Mouse (Mus musculus): ENCODE data around the gene Slbp.
A peak's percentile ranks its signal among the peaks of the same experiment; 100 is the strongest.

Gene Slbp

GRCm38 (mm10) chr5:33681611-33682388 lies 29.4 kb upstream of the Slbp start:
- DNase-seq (ENCODE audit: low spot score in 2 of 2), result no peak

GRCm38 (mm10) chr5:33681044-33681443 lies 28.7 kb upstream of the Slbp start:
- DNase-seq (ENCODE audit: low spot score in 2 of 2), result no peak

- no peak for DNase-seq (ENCODE audit: low spot score in 2 of 2)
Observed at GRCm38 (mm10) chr5:33678244-33678643, 25.9 kb upstream of the Slbp start.

- peak; percentile 65 to 71 for DNase-seq (ENCODE audit: low spot score in 2 of 2)
Observed at GRCm38 (mm10) chr5:33675964-33676363, 23.6 kb upstream of the Slbp start.

GRCm38 (mm10) chr5:33674439-33674838 lies 22.1 kb upstream of the Slbp start:
- no peak for DNase-seq (ENCODE audit: low spot score in 2 of 2)

GRCm38 (mm10) chr5:33671659-33672058 lies 19.3 kb upstream of the Slbp start:
- no peak for DNase-seq (ENCODE audit: low spot score in 2 of 2)

GRCm38 (mm10) chr5:33668223-33668622 lies 15.8 kb upstream of the Slbp start:
- peak in 1 of 2 experiments; percentile 36 for DNase-seq (ENCODE audit: low spot score in 2 of 2)

- no peak for DNase-seq (ENCODE audit: low spot score in 2 of 2)
Observed at GRCm38 (mm10) chr5:33658664-33659050, 6.3 kb upstream of the Slbp start.

- DNase-seq (ENCODE audit: low spot score in 2 of 2), result peak; percentile 97 to 99
Observed at GRCm38 (mm10) chr5:33657787-33658663, 5.7 kb upstream of the Slbp start, which contains the start of the genes Tacc3 and Tmem129. Gene Tacc3 (plus strand): TSS chr5:33658128. Gene Tmem129 (minus strand): TSS chr5:33658416.

- DNase-seq (ENCODE audit: low spot score in 2 of 2), result no peak
Observed at GRCm38 (mm10) chr5:33657251-33657786, 4.9 kb upstream of the Slbp start.

GRCm38 (mm10) chr5:33656739-33657138 lies 4.4 kb upstream of the Slbp start:
- no peak for DNase-seq (ENCODE audit: low spot score in 2 of 2)

GRCm38 (mm10) chr5:33655251-33655840 lies 3.0 kb upstream of the Slbp start:
- DNase-seq (ENCODE audit: low spot score in 2 of 2), result no peak

GRCm38 (mm10) chr5:33654424-33654823 lies 2.0 kb upstream of the Slbp start:
- DNase-seq (ENCODE audit: low spot score in 2 of 2), result no peak

- no peak for DNase-seq (ENCODE audit: low spot score in 2 of 2)
Observed at GRCm38 (mm10) chr5:33652783-33653173, 404 bp upstream of the Slbp start.

- no peak for DNase-seq (ENCODE audit: low spot score in 2 of 2)
Observed at GRCm38 (mm10) chr5:33651541-33651920, 843 bp downstream of the Slbp start.

- DNase-seq (ENCODE audit: low spot score in 2 of 2), result no peak
Observed at GRCm38 (mm10) chr5:33651017-33651416, 1.4 kb downstream of the Slbp start.

GRCm38 (mm10) chr5:33640652-33641051 lies 11.7 kb downstream of the Slbp start:
- peak; percentile 65 to 69 for DNase-seq (ENCODE audit: low spot score in 2 of 2)

- no peak for DNase-seq (ENCODE audit: low spot score in 2 of 2)
Observed at GRCm38 (mm10) chr5:33638826-33639225, 13.5 kb downstream of the Slbp start.

- no peak for DNase-seq (ENCODE audit: low spot score in 2 of 2)
Observed at GRCm38 (mm10) chr5:33637606-33638350, 14.6 kb downstream of the Slbp start.

- DNase-seq (ENCODE audit: low spot score in 2 of 2), result no peak
Observed at GRCm38 (mm10) chr5:33635361-33635760, 17.0 kb downstream of the Slbp start.

- no peak for DNase-seq (ENCODE audit: low spot score in 2 of 2)
Observed at GRCm38 (mm10) chr5:33632526-33632925, 19.8 kb downstream of the Slbp start.

Measured in right cerebral cortex, adult 2 months (tissue).